Mouse (Mus musculus): ENCODE data around the gene C1ql4. TPM values are rescaled to one million over a fixed set of nuclear protein-coding genes. Genes with fewer than 3 reads are reported as not detected.
"Not testable (repeated sequence)": the region's sequence is repeated elsewhere in the genome, so short reads cannot be mapped to it uniquely, and the experiment has no call there.

The C1ql4 gene
- polyA plus RNA-seq, 1 experiment: not detected

GRCm38 (mm10) chr15:99055511-99055961 is 32.1 kb downstream of the C1ql4 start:
- no peak for TF ChIP-seq GATA1 (IDR thresholded peaks at IDR 0.05; ENCODE audit: borderline replicate concordance, low read length)
- no peak for TF ChIP-seq FLI1 (IDR thresholded peaks at IDR 0.05; ENCODE audit: low read length)
- Histone ChIP-seq H3K27me3 (replicated peaks) (peaks cover 93% of the 10 kb centered on the region), H3K4me1 (peaks cover 40% of the 10 kb centered on the region), H3K36me3 (replicated peaks; ENCODE audit: low read length) (no peaks in the 10 kb centered on the region), H3K4me3 (replicated peaks) (peak overlapping the region; percentile 87), H3K9me3 (peaks cover 8% of the 10 kb centered on the region)

- Histone ChIP-seq H3K4me1 (peaks cover 45% of the 10 kb centered on the region), H3K36me3 (replicated peaks; ENCODE audit: low read length) (no peaks in the 10 kb centered on the region), H3K4me3 (replicated peaks) (peak within 1 kb of the TSS; percentile 87), H3K27me3 (replicated peaks) (peaks cover 89% of the 10 kb centered on the region), H3K9me3 (peaks cover 8% of the 10 kb centered on the region)
- TF ChIP-seq GATA1 (IDR thresholded peaks at IDR 0.05; ENCODE audit: borderline replicate concordance, low read length): no peak
- no peak for TF ChIP-seq FLI1 (IDR thresholded peaks at IDR 0.05; ENCODE audit: low read length)
Observed at GRCm38 (mm10) chr15:99055040-99055439, 32.6 kb downstream of the C1ql4 start, which contains the start of gene Prph. Prph (plus strand) TSS chr15:99055174.

GRCm38 (mm10) chr15:99053373-99053772 is 34.2 kb downstream of the C1ql4 start:
- Histone ChIP-seq H3K4me3 (replicated peaks) (no peak overlapping the region), H3K9me3 (no peaks in the 10 kb centered on the region), H3K36me3 (replicated peaks; ENCODE audit: low read length) (no peaks in the 10 kb centered on the region), H3K27me3 (replicated peaks) (peaks cover 76% of the 10 kb centered on the region), H3K4me1 (peaks cover 55% of the 10 kb centered on the region)
- TF ChIP-seq GATA1 (IDR thresholded peaks at IDR 0.05; ENCODE audit: borderline replicate concordance, low read length) (no peak), FLI1 (IDR thresholded peaks at IDR 0.05; ENCODE audit: low read length) (no peak)

- H3K4me1 ChIP-seq: peaks cover 36% of the 10 kb centered on the region
- H3K9me3 ChIP-seq: peaks cover 2% of the 10 kb centered on the region
- TF ChIP-seq FLI1 (IDR thresholded peaks at IDR 0.05; ENCODE audit: low read length) (no peak), GATA1 (IDR thresholded peaks at IDR 0.05; ENCODE audit: borderline replicate concordance, low read length) (no peak)
- H3K36me3 ChIP-seq (replicated peaks; ENCODE audit: low read length): no peaks in the 10 kb centered on the region
- peaks cover 47% of the 10 kb centered on the region for H3K27me3 ChIP-seq (replicated peaks)
- peak overlapping the region; percentile 75 for H3K4me3 ChIP-seq (replicated peaks)
Observed at GRCm38 (mm10) chr15:99049473-99050253, 38.0 kb downstream of the C1ql4 start.

GRCm38 (mm10) chr15:99045734-99046133 is 41.9 kb downstream of the C1ql4 start:
- not testable (repeated sequence) for H3K36me3 ChIP-seq (replicated peaks; ENCODE audit: low read length); H3K4me3 ChIP-seq (replicated peaks); H3K9me3 ChIP-seq
- peaks cover 27% of the 10 kb centered on the region for H3K27me3 ChIP-seq (replicated peaks)
- H3K4me1 ChIP-seq: peaks cover 30% of the 10 kb centered on the region

- Histone ChIP-seq H3K27me3 (replicated peaks) (peaks cover 24% of the 10 kb centered on the region), H3K9me3 (peaks cover 9% of the 10 kb centered on the region)
- TF ChIP-seq GATA1 (IDR thresholded peaks at IDR 0.05; ENCODE audit: borderline replicate concordance, low read length) (no peak), FLI1 (IDR thresholded peaks at IDR 0.05; ENCODE audit: low read length) (no peak)
Observed at GRCm38 (mm10) chr15:99044854-99045253, 42.8 kb downstream of the C1ql4 start.

GRCm38 (mm10) chr15:99042334-99042733 is 45.3 kb downstream of the C1ql4 start:
- Histone ChIP-seq H3K4me1 (peaks cover 38% of the 10 kb centered on the region), H3K36me3 (replicated peaks; ENCODE audit: low read length) (peaks cover 24% of the 10 kb centered on the region), H3K4me3 (replicated peaks) (no peak overlapping the region), H3K27me3 (replicated peaks) (peaks cover 22% of the 10 kb centered on the region), H3K9me3 (peaks cover 9% of the 10 kb centered on the region)
- TF ChIP-seq FLI1 (IDR thresholded peaks at IDR 0.05; ENCODE audit: low read length) (no peak), GATA1 (IDR thresholded peaks at IDR 0.05; ENCODE audit: borderline replicate concordance, low read length) (no peak)

More at GRCm38 (mm10) chr15:99044854-99045253, 42.8 kb downstream of the C1ql4 start:
- Histone ChIP-seq H3K4me1 (peaks cover 30% of the 10 kb centered on the region), H3K4me3 (replicated peaks) (no peak overlapping the region), H3K36me3 (replicated peaks; ENCODE audit: low read length) (peaks cover 5% of the 10 kb centered on the region)

- peaks cover 9% of the 10 kb centered on the region for H3K9me3 ChIP-seq
- H3K4me3 ChIP-seq (replicated peaks): no peak overlapping the region
- H3K27me3 ChIP-seq (replicated peaks): peaks cover 17% of the 10 kb centered on the region
- TF ChIP-seq GATA1 (IDR thresholded peaks at IDR 0.05; ENCODE audit: borderline replicate concordance, low read length) (no peak), FLI1 (IDR thresholded peaks at IDR 0.05; ENCODE audit: low read length) (no peak)
- peaks cover 40% of the 10 kb centered on the region for H3K4me1 ChIP-seq
- H3K36me3 ChIP-seq (replicated peaks; ENCODE audit: low read length): peaks cover 31% of the 10 kb centered on the region
Observed at GRCm38 (mm10) chr15:99040920-99041856, 46.4 kb downstream of the C1ql4 start.

GRCm38 (mm10) chr15:99039996-99040919 is 47.4 kb downstream of the C1ql4 start:
- no peak for TF ChIP-seq GATA1 (IDR thresholded peaks at IDR 0.05; ENCODE audit: borderline replicate concordance, low read length)
- Histone ChIP-seq H3K4me3 (replicated peaks) (no peak overlapping the region), H3K27me3 (replicated peaks) (peaks cover 17% of the 10 kb centered on the region), H3K36me3 (replicated peaks; ENCODE audit: low read length) (peaks cover 40% of the 10 kb centered on the region), H3K4me1 (peaks cover 49% of the 10 kb centered on the region), H3K9me3 (peaks cover 9% of the 10 kb centered on the region)
